Mouse (Mus musculus) hematopoietic multipotent progenitor cell, adult 10-12 weeks (in vitro differentiated cells): ENCODE data around the gene Olfr539. TPM values are rescaled to one million over a fixed set of nuclear protein-coding genes. Genes with fewer than 3 reads are reported as not detected.

Experiments
- polyA plus RNA-seq: library from polyadenylated mRNA; stranded (reverse); fragments of >175 nt; gene quantifications from 2 replicates; pipeline ENCODE4 v1.2.3, GENCODE M21; 2012; ENCODE audit warnings: low replicate concordance

Gene Olfr539
- polyA plus RNA-seq = 0.01 TPM in 1 of 2 replicates, not detected in the other

GRCm38 (mm10) chr7:140659630-140660029 lies at the start of gene Olfr539:
Olfr539 (plus strand) TSS chr7:140659930.

GRCm38 (mm10) chr7:140628670-140629069 lies 31.1 kb upstream of the Olfr539 start, which contains the start of gene Olfr61:
Olfr61 (plus strand) TSS chr7:140628970.

GRCm38 (mm10) chr7:140646152-140646551 lies 13.6 kb upstream of the Olfr539 start, which contains the start of gene Olfr53:
Olfr53 (plus strand) TSS chr7:140646452.

GRCm38 (mm10) chr7:140681651-140682050 lies 21.9 kb downstream of the Olfr539 start, which contains the start of gene Olfr45:
Olfr45 (plus strand) TSS chr7:140681951.

GRCm38 (mm10) chr7:140696967-140697366 lies 37.2 kb downstream of the Olfr539 start, which contains the start of gene Olfr541:
Olfr541 (plus strand) TSS chr7:140697267.

Other genes with a start within 250 kb of the Olfr539 start
- not detected in 2 replicates for gene Olfr532, start 238.3 kb upstream of the Olfr539 start, polyA plus RNA-seq
- not detected in 2 replicates for gene Olfr533, start 196.6 kb upstream of the Olfr539 start, polyA plus RNA-seq
- not detected in 2 replicates for gene Olfr535, start 175.7 kb upstream of the Olfr539 start, polyA plus RNA-seq
- gene Olfr536, start 152.5 kb upstream of the Olfr539 start, polyA plus RNA-seq = not detected in 2 replicates
- gene Olfr538, start 92.0 kb upstream of the Olfr539 start, polyA plus RNA-seq = not detected in 2 replicates
- gene Olfr46, start 58.7 kb upstream of the Olfr539 start, polyA plus RNA-seq = not detected in 2 replicates
- not detected in 2 replicates for gene Olfr61, start 31.0 kb upstream of the Olfr539 start, polyA plus RNA-seq
- gene Olfr53, start 13.5 kb upstream of the Olfr539 start, polyA plus RNA-seq = not detected in 2 replicates
- gene Olfr45, start 22.0 kb downstream of the Olfr539 start, polyA plus RNA-seq = not detected in 2 replicates
- not detected in 2 replicates for gene Olfr541, start 37.3 kb downstream of the Olfr539 start, polyA plus RNA-seq
- not detected in 2 replicates for gene Cyp2e1, start 103.8 kb downstream of the Olfr539 start, polyA plus RNA-seq
- gene Syce1, start 127.9 kb downstream of the Olfr539 start, polyA plus RNA-seq = 0.18 TPM in 1 of 2 replicates, not detected in the other
- not detected in 2 replicates for gene Zfp941, start 162.2 kb downstream of the Olfr539 start, polyA plus RNA-seq
- gene Urah, start 175.1 kb downstream of the Olfr539 start, polyA plus RNA-seq = not detected in 2 replicates
- gene Scgb1c1, start 185.6 kb downstream of the Olfr539 start, polyA plus RNA-seq = not detected in 2 replicates
- not detected in 2 replicates for gene Odf3, start 187.9 kb downstream of the Olfr539 start, polyA plus RNA-seq
- gene Gm45785, start 196.4 kb downstream of the Olfr539 start, polyA plus RNA-seq = not detected in 2 replicates
- gene Ric8a, start 197.0 kb downstream of the Olfr539 start, polyA plus RNA-seq = 84.4 and 159 TPM in 2 replicates
- gene Bet1l, start 197.6 kb downstream of the Olfr539 start, polyA plus RNA-seq = 5.3 and 13.3 TPM in 2 replicates
- 14.0 and 45.3 TPM in 2 replicates for gene Psmd13, start 222.0 kb downstream of the Olfr539 start, polyA plus RNA-seq
- gene Sirt3, start 222.4 kb downstream of the Olfr539 start, polyA plus RNA-seq = 25.2 and 43.6 TPM in 2 replicates
- not detected in 2 replicates for gene Cox8b, start 240.5 kb downstream of the Olfr539 start, polyA plus RNA-seq